Mouse (Mus musculus) B cell, adult 2 months (primary cell): ENCODE results near the gene Scel.

Experiments used
- DNase-seq, 2 experiments: peaks; one replicate each; pipeline ENCODE4 v3.0.0; 2022

Scel gene

GRCm38 (mm10) chr14:103515419-103515818, 2.3 kb downstream of the Scel start:
- DNase-seq = no peak

GRCm38 (mm10) chr14:103526286-103526685, 13.1 kb downstream of the Scel start:
- no peak for DNase-seq

- DNase-seq = no peak
Measured at GRCm38 (mm10) chr14:103529733-103530367, 16.7 kb downstream of the Scel start.

- no peak for DNase-seq
Measured at GRCm38 (mm10) chr14:103531722-103532341, 18.7 kb downstream of the Scel start.

GRCm38 (mm10) chr14:103535511-103536024, 22.4 kb downstream of the Scel start:
- no peak for DNase-seq

GRCm38 (mm10) chr14:103536334-103536733, 23.2 kb downstream of the Scel start:
- no peak for DNase-seq

- peak; percentile 82 to 85 for DNase-seq
Measured at GRCm38 (mm10) chr14:103537355-103538056, 24.4 kb downstream of the Scel start.

GRCm38 (mm10) chr14:103539796-103540195, 26.7 kb downstream of the Scel start:
- DNase-seq = peak; percentile 28 to 32

- DNase-seq = no peak
Measured at GRCm38 (mm10) chr14:103541679-103542078, 28.5 kb downstream of the Scel start.

GRCm38 (mm10) chr14:103543304-103544079, 30.4 kb downstream of the Scel start:
- DNase-seq = no peak

- DNase-seq = no peak
Measured at GRCm38 (mm10) chr14:103545734-103546133, 32.6 kb downstream of the Scel start.

- DNase-seq = no peak
Measured at GRCm38 (mm10) chr14:103546246-103546645, 33.1 kb downstream of the Scel start.

GRCm38 (mm10) chr14:103548220-103548619, 35.1 kb downstream of the Scel start:
- DNase-seq = no peak

- DNase-seq = peak; percentile 85 to 86
Measured at GRCm38 (mm10) chr14:103550480-103550879, 37.3 kb downstream of the Scel start.

- no peak for DNase-seq
Measured at GRCm38 (mm10) chr14:103550921-103551320, 37.8 kb downstream of the Scel start.

- no peak for DNase-seq
Measured at GRCm38 (mm10) chr14:103551921-103552320, 38.8 kb downstream of the Scel start.

- no peak for DNase-seq
Measured at GRCm38 (mm10) chr14:103552379-103552778, 39.2 kb downstream of the Scel start.

GRCm38 (mm10) chr14:103556609-103557008, 43.5 kb downstream of the Scel start:
- no peak for DNase-seq

GRCm38 (mm10) chr14:103561383-103562096, 48.4 kb downstream of the Scel start:
- DNase-seq = no peak

- DNase-seq = no peak
Measured at GRCm38 (mm10) chr14:103567957-103568356, 54.8 kb downstream of the Scel start.

GRCm38 (mm10) chr14:103568433-103568832, 55.3 kb downstream of the Scel start:
- DNase-seq = no peak

- DNase-seq = no peak
Measured at GRCm38 (mm10) chr14:103571598-103572320, 58.6 kb downstream of the Scel start.
